Mouse (Mus musculus) forebrain, embryonic 11.5 days (tissue): ENCODE data around the gene Dok5. TPM values are rescaled to one million over a fixed set of nuclear protein-coding genes. Genes with fewer than 3 reads are reported as not detected.
A peak's percentile ranks its signal among the peaks of the same experiment; 100 is the strongest.

Source experiments
- ATAC-seq: fragments of 200-750 bp; cut with Nextera tagmentation; replicated peaks from 2 replicates; pipeline ENCODE4 v1.8.0; 2017; ENCODE audit warnings: moderate TSS enrichment; ENCODE audit not compliant: low FRiP score
- DNase-seq: peaks from one replicate; pipeline ENCODE4 v3.0.0-alpha.2; 2017; ENCODE audit warnings: low spot score
- H3K27ac ChIP-seq: fragments of 300-500 bp; sonication (generic); 2 replicates; pipeline ENCODE4 v1.5.1; 2014; ENCODE audit warnings: low read depth, low read length
- H3K27me3 ChIP-seq: fragments of 300-500 bp; sonication (generic); 2 replicates; pipeline ENCODE4 v1.6.1; 2014; ENCODE audit warnings: mild to moderate bottlenecking, low read length, mixed read lengths; ENCODE audit not compliant: control insufficient read depth, insufficient read depth
- H3K36me3 ChIP-seq: fragments of 300-500 bp; sonication (generic); 2 replicates; pipeline ENCODE4 v1.6.1; 2014; ENCODE audit warnings: mild to moderate bottlenecking, low read length, moderate library complexity, mixed read lengths; ENCODE audit not compliant: control insufficient read depth, insufficient read depth
- H3K4me1 ChIP-seq: fragments of 300-500 bp; sonication (generic); replicated peaks from 2 replicates; pipeline ENCODE4 v1.6.1; 2014; ENCODE audit warnings: low read length, mixed read lengths; ENCODE audit not compliant: control insufficient read depth, insufficient read depth
- H3K4me2 ChIP-seq: fragments of 300-500 bp; sonication (generic); 2 replicates; pipeline ENCODE4 v1.6.1; 2014; ENCODE audit warnings: low read depth, mild to moderate bottlenecking, low read length, moderate library complexity, mixed read lengths; ENCODE audit not compliant: severe bottlenecking
- H3K4me3 ChIP-seq: fragments of 300-500 bp; sonication (generic); 2 replicates; pipeline ENCODE4 v1.5.1; 2014; ENCODE audit warnings: low read depth, low read length
- H3K9ac ChIP-seq: fragments of 300-500 bp; sonication (generic); 2 replicates; pipeline ENCODE4 v1.6.1; 2014; ENCODE audit warnings: low read length
- H3K9me3 ChIP-seq: fragments of 300-500 bp; sonication (generic); 2 replicates; pipeline ENCODE4 v1.6.1; 2016; ENCODE audit warnings: low read length, mixed read lengths; ENCODE audit not compliant: control insufficient read depth
- WGBS: fragments of 180-500 bp; shearing (Covaris S2); extraction: QIAGEN DNeasy Blood & Tissue Kit; methylation state at CpG from one replicate; pipeline ENCODE4 v1.1.7; 2014; 5-methylcytosine and 5-hydroxymethylcytosine counted together
- polyA plus RNA-seq: library from polyadenylated mRNA; unstranded; fragments of >200 nt; fragmentation: Nextera tagmentation; extraction: Ambion mirVana; gene quantifications from 2 replicates; pipeline ENCODE4 v1.2.1, GENCODE M21; 2014

Gene Dok5
- polyA plus RNA-seq: 6.2 and 8.1 TPM in 2 replicates

- H3K27me3 ChIP-seq: no peaks in the 10 kb centered on the region
- 2% methylated on average over 45 of the region's 53 CpGs for WGBS
- peak within 1 kb of the TSS; percentile 62 for H3K9ac ChIP-seq
- peak within 1 kb of the TSS; percentile 85 for H3K4me2 ChIP-seq
- no peak within 1 kb of the TSS for H3K27ac ChIP-seq
- peak within 1 kb of the TSS; percentile 36 for H3K4me3 ChIP-seq
- H3K9me3 ChIP-seq: no peaks in the 10 kb centered on the region
- no peaks in the 10 kb centered on the region for H3K36me3 ChIP-seq
- H3K4me1 ChIP-seq: peaks cover 2% of the 10 kb centered on the region; the same call in 1 of the 2 replicates
- DNase-seq (peak; percentile 82), ATAC-seq (peak; percentile 88)
Measured at GRCm38 (mm10) chr2:170731632-170732561, at the start of gene Dok5. Gene Dok5, plus strand, starts transcription at chr2:170731807.

DNA sequence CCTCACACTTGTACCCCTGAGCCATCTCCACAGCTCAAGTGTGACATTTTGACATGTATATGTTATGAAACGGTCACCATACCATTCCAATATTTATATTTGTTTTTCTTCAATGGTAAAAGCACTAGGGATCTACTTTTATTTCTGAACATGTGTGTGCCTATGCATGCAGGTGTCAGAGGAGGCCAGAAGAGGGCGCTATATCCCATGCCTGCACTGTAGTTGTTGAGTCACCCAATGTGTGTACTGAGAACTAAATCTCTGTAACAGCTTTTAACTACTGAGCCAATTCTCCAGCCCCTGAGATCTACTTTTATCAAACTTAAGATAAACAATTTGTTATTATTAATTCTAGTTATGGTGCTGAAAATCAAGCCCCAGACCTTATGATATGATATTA lies 48.2 kb upstream of the Dok5 start:
- Histone ChIP-seq H3K9me3 (no peaks in the 10 kb centered on the region), H3K4me2 (no peak overlapping the region), H3K36me3 (no peaks in the 10 kb centered on the region), H3K9ac (no peak overlapping the region), H3K4me3 (no peak overlapping the region), H3K4me1 (no peaks in the 10 kb centered on the region), H3K27ac (no peak overlapping the region), H3K27me3 (no peaks in the 10 kb centered on the region)
- DNase-seq: no peak
- ATAC-seq: no peak
- WGBS: 84% methylated on average over 2 of the region's 2 CpGs

- Histone ChIP-seq H3K4me2 (no peak overlapping the region), H3K27ac (no peak overlapping the region), H3K9ac (no peak overlapping the region), H3K9me3 (no peaks in the 10 kb centered on the region), H3K4me1 (no peaks in the 10 kb centered on the region), H3K36me3 (no peaks in the 10 kb centered on the region), H3K4me3 (no peak overlapping the region), H3K27me3 (no peaks in the 10 kb centered on the region)
- WGBS: 79% methylated on average over 23 of the region's 23 CpGs
- ATAC-seq (peak; percentile 53; the same call in 1 of the 2 replicates), DNase-seq (no peak)
Measured at GRCm38 (mm10) chr2:170695071-170695936, 36.3 kb upstream of the Dok5 start.

- Histone ChIP-seq H3K4me1 (no peaks in the 10 kb centered on the region), H3K9me3 (no peaks in the 10 kb centered on the region), H3K27ac (no peak overlapping the region), H3K9ac (no peak overlapping the region), H3K27me3 (no peaks in the 10 kb centered on the region), H3K4me3 (no peak overlapping the region), H3K4me2 (no peak overlapping the region), H3K36me3 (no peaks in the 10 kb centered on the region)
- DNase-seq (no peak), ATAC-seq (peak; percentile 63; the same call in 1 of the 2 replicates)
- WGBS: 72% methylated on average over 14 of the region's 14 CpGs
Measured at GRCm38 (mm10) chr2:170695937-170696510, 35.6 kb upstream of the Dok5 start.

- ATAC-seq (no peak), DNase-seq (no peak)
- Histone ChIP-seq H3K4me2 (no peak overlapping the region), H3K27me3 (no peaks in the 10 kb centered on the region), H3K4me3 (no peak overlapping the region), H3K36me3 (no peaks in the 10 kb centered on the region), H3K27ac (no peak overlapping the region), H3K9me3 (no peaks in the 10 kb centered on the region), H3K9ac (no peak overlapping the region), H3K4me1 (no peaks in the 10 kb centered on the region)
- 88% methylated on average over 4 of the region's 4 CpGs for WGBS
Measured at GRCm38 (mm10) chr2:170700471-170700870, 31.1 kb upstream of the Dok5 start.

- no peaks in the 10 kb centered on the region for H3K4me1 ChIP-seq
- H3K4me2 ChIP-seq: no peak overlapping the region
- no peaks in the 10 kb centered on the region for H3K36me3 ChIP-seq
- H3K9ac ChIP-seq: no peak overlapping the region
- 88% methylated on average over 4 of the region's 4 CpGs for WGBS
- no peak for DNase-seq
- no peak overlapping the region for H3K4me3 ChIP-seq
- no peaks in the 10 kb centered on the region for H3K9me3 ChIP-seq
- no peak overlapping the region for H3K27ac ChIP-seq
- no peaks in the 10 kb centered on the region for H3K27me3 ChIP-seq
- ATAC-seq: no peak
Measured at GRCm38 (mm10) chr2:170706488-170706887, 25.1 kb upstream of the Dok5 start.

DNA sequence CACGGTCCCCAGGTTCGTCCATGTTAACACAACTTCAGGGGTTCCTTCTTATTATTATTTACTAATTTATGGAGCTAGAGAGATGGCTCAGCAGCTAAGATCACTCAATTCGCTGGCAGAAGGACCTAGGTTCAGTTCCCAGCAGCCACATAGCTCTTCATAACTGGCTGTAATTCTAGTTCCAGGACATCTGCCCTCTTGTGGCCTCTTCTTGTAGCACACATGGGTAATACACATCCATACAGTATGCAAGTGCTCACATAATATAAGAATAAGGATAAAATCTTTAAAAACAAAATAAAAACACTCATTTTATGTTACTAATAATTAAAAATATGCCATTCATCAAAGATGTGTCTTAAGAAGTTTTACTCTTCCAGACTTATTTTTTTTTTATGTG lies 23.9 kb upstream of the Dok5 start:
- ATAC-seq: no peak
- Histone ChIP-seq H3K36me3 (no peaks in the 10 kb centered on the region), H3K4me3 (no peak overlapping the region), H3K4me2 (no peak overlapping the region), H3K4me1 (no peaks in the 10 kb centered on the region), H3K9ac (no peak overlapping the region), H3K9me3 (no peaks in the 10 kb centered on the region), H3K27me3 (no peaks in the 10 kb centered on the region), H3K27ac (no peak overlapping the region)
- DNase-seq: no peak
- WGBS: 88% methylated on average over 3 of the region's 3 CpGs

DNA sequence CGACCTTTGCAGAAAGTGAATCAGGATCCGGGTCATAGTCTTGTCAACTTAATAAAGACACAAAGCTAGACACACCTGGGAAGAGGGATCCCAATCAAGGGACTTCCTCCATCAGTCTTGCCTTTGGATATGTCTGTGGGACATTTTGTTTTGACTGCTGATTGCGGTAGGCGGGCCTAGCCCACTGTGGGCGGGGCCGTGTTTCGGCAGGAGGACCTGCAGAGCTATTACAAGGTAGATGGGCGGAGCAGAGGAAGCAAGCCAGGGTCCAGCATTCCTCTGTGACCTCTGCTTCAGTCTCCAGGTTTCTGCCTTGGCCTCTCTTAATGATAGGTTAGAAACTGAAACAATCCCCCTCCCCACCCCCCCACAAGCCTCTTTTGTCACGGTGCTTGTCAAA lies 22.7 kb upstream of the Dok5 start:
- ATAC-seq: no peak
- Histone ChIP-seq H3K36me3 (no peaks in the 10 kb centered on the region), H3K9ac (no peak overlapping the region), H3K9me3 (no peaks in the 10 kb centered on the region), H3K4me3 (no peak overlapping the region), H3K27me3 (no peaks in the 10 kb centered on the region), H3K4me2 (no peak overlapping the region), H3K4me1 (no peaks in the 10 kb centered on the region), H3K27ac (no peak overlapping the region)
- WGBS: 83% methylated on average over 9 of the region's 9 CpGs
- no peak for DNase-seq
